Mouse (Mus musculus): ENCODE measurements around the gene 4931423N10Rik. TPM values are rescaled to one million over a fixed set of nuclear protein-coding genes. Genes with fewer than 3 reads are reported as not detected.
"Not testable (repeated sequence)": the region's sequence is repeated elsewhere in the genome, so short reads cannot be mapped to it uniquely, and the experiment has no call there.

Gene 4931423N10Rik
- not detected in 2 replicates for polyA plus RNA-seq (2012)

GRCm38 (mm10) chr2:23207070-23207526 is at the start of gene 4931423N10Rik:
Gene 4931423N10Rik, plus strand, starts transcription at chr2:23207476.
- Histone ChIP-seq H3K4me1 (ENCODE audit: control insufficient read depth) (no peaks in the 10 kb centered on the region), H3K36me3 (ENCODE audit: control insufficient read depth) (no peaks in the 10 kb centered on the region), H3K27me3 (ENCODE audit: control insufficient read depth) (no peaks in the 10 kb centered on the region), H3K9me3 (ENCODE audit: control insufficient read depth, low read length) (no peaks in the 10 kb centered on the region), H3K4me3 (replicated peaks) (no peak within 1 kb of the TSS)
- TF ChIP-seq GATA1 (IDR thresholded peaks at IDR 0.05; ENCODE audit: low read length) (no peak), TAL1 (IDR thresholded peaks at IDR 0.05; ENCODE audit: low read length) (no peak)

- Histone ChIP-seq H3K27me3 (ENCODE audit: control insufficient read depth) (no peaks in the 10 kb centered on the region), H3K36me3 (ENCODE audit: control insufficient read depth) (peaks cover 91% of the 10 kb centered on the region)
These were observed 35.0 kb upstream of the 4931423N10Rik start for GRCm38 (mm10) chr2:23172305-23172704.

GRCm38 (mm10) chr2:23194366-23194765 is 12.9 kb upstream of the 4931423N10Rik start:
- TF ChIP-seq GATA1 (IDR thresholded peaks at IDR 0.05; ENCODE audit: low read length) (no peak), TAL1 (IDR thresholded peaks at IDR 0.05; ENCODE audit: low read length) (no peak)

More at GRCm38 (mm10) chr2:23172305-23172704, 35.0 kb upstream of the 4931423N10Rik start:
- Histone ChIP-seq H3K9me3 (ENCODE audit: control insufficient read depth, low read length) (no peaks in the 10 kb centered on the region), H3K4me1 (ENCODE audit: control insufficient read depth) (no peaks in the 10 kb centered on the region), H3K4me3 (replicated peaks) (no peak overlapping the region)
- TF ChIP-seq TAL1 (IDR thresholded peaks at IDR 0.05; ENCODE audit: low read length) (no peak), GATA1 (IDR thresholded peaks at IDR 0.05; ENCODE audit: low read length) (no peak)

DNA sequence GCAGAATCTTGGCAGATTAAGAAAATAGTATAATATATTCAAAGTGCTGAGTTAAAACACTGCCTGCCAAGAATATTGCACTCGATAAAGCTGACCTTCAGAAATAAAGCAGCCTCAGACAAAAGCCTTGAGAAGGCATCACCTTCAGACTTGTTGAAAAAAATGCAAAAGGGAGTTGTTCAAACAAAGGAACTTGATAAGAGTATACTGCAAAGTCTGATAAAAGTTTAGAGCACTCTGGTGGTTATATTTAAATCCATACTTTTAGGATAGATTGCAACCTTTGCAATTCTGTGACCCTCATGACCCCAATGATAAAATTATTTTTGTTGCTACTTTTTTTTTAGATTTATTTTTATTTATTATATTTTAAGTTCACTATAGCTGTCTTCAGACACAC is 6.2 kb upstream of the 4931423N10Rik start:
- no peak overlapping the region for H3K4me3 ChIP-seq (replicated peaks)
- H3K36me3 ChIP-seq (ENCODE audit: control insufficient read depth) = peaks cover 40% of the 10 kb centered on the region
- H3K9me3 ChIP-seq (ENCODE audit: control insufficient read depth, low read length) = no peaks in the 10 kb centered on the region
- TF ChIP-seq TAL1 (IDR thresholded peaks at IDR 0.05; ENCODE audit: low read length) = no peak
- no peak for TF ChIP-seq GATA1 (IDR thresholded peaks at IDR 0.05; ENCODE audit: low read length)
- H3K27me3 ChIP-seq (ENCODE audit: control insufficient read depth) = no peaks in the 10 kb centered on the region
- H3K4me1 ChIP-seq (ENCODE audit: control insufficient read depth) = peaks cover 2% of the 10 kb centered on the region; the same call in 1 of the 2 replicates

More at GRCm38 (mm10) chr2:23194366-23194765, 12.9 kb upstream of the 4931423N10Rik start:
- Histone ChIP-seq H3K36me3 (ENCODE audit: control insufficient read depth) (peaks cover 91% of the 10 kb centered on the region), H3K27me3 (ENCODE audit: control insufficient read depth) (no peaks in the 10 kb centered on the region), H3K9me3 (ENCODE audit: control insufficient read depth, low read length) (no peaks in the 10 kb centered on the region), H3K4me1 (ENCODE audit: control insufficient read depth) (no peaks in the 10 kb centered on the region), H3K4me3 (replicated peaks) (no peak overlapping the region)

- Histone ChIP-seq H3K4me1 (ENCODE audit: control insufficient read depth) (peaks cover 2% of the 10 kb centered on the region; the same call in 1 of the 2 replicates), H3K4me3 (replicated peaks) (no peak overlapping the region), H3K36me3 (ENCODE audit: control insufficient read depth) (peaks cover 23% of the 10 kb centered on the region), H3K27me3 (ENCODE audit: control insufficient read depth) (no peaks in the 10 kb centered on the region), H3K9me3 (ENCODE audit: control insufficient read depth, low read length) (no peaks in the 10 kb centered on the region)
- TF ChIP-seq TAL1 (IDR thresholded peaks at IDR 0.05; ENCODE audit: low read length) = no peak
- TF ChIP-seq GATA1 (IDR thresholded peaks at IDR 0.05; ENCODE audit: low read length) = no peak
These were observed 4.2 kb upstream of the 4931423N10Rik start for GRCm38 (mm10) chr2:23202900-23203670.

- no peaks in the 10 kb centered on the region for H3K9me3 ChIP-seq (ENCODE audit: control insufficient read depth, low read length)
- no peaks in the 10 kb centered on the region for H3K36me3 ChIP-seq (ENCODE audit: control insufficient read depth)
- TF ChIP-seq GATA1 (IDR thresholded peaks at IDR 0.05; ENCODE audit: low read length) = no peak
- TF ChIP-seq TAL1 (IDR thresholded peaks at IDR 0.05; ENCODE audit: low read length) = no peak
- H3K4me3 ChIP-seq (replicated peaks) = no peak overlapping the region
- H3K27me3 ChIP-seq (ENCODE audit: control insufficient read depth) = no peaks in the 10 kb centered on the region
- H3K4me1 ChIP-seq (ENCODE audit: control insufficient read depth) = no peaks in the 10 kb centered on the region
These were observed 6.4 kb downstream of the 4931423N10Rik start for GRCm38 (mm10) chr2:23213661-23214060.

DNA sequence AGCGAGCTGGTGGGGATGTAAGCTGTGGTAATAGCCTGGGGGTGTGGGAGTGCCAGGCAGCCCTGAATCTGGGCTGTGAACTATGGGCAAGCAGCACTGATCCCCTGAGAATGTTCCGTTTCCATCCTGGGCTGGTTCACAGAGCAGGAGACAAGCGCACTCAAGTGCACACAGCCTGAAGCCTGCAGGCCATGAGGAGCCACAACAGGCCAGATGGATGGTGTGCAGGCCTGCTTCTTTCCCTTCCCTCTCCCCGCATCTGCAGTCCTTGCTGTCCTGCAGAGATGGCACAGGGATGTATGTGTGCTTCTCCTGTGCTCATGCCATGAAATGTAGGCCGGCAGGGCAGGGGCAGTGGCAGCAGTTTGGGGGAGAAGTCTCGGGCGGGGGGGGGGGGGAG is 17.9 kb downstream of the 4931423N10Rik start:
- no peak overlapping the region for H3K4me3 ChIP-seq (replicated peaks)
- TF ChIP-seq TAL1 (IDR thresholded peaks at IDR 0.05; ENCODE audit: low read length) = no peak
- TF ChIP-seq GATA1 (IDR thresholded peaks at IDR 0.05; ENCODE audit: low read length) = no peak
- no peaks in the 10 kb centered on the region for H3K27me3 ChIP-seq (ENCODE audit: control insufficient read depth)
- no peaks in the 10 kb centered on the region for H3K9me3 ChIP-seq (ENCODE audit: control insufficient read depth, low read length)
- no peaks in the 10 kb centered on the region for H3K4me1 ChIP-seq (ENCODE audit: control insufficient read depth)
- no peaks in the 10 kb centered on the region for H3K36me3 ChIP-seq (ENCODE audit: control insufficient read depth)

DNA sequence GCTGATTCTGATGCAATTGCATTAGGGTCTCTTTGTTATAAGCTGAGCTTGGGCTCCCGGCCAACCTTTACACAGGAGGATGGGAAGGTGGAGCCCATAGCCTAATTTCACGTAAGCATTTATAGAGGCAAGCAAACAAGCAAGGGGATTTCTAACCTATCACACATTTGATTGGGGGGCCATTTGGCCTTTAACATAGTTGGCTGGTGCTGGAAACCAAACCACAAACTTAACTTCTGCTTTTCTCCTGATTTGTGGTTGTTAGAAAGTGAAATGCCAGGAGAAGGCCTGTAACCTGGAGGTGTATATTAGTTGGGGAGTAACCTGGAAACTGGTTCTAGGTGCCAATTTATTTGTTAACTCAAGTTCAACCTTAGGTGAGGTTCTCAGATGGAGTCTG is 21.2 kb downstream of the 4931423N10Rik start:
- H3K27me3 ChIP-seq (ENCODE audit: control insufficient read depth) = peaks cover 17% of the 10 kb centered on the region
- no peak for TF ChIP-seq TAL1 (IDR thresholded peaks at IDR 0.05; ENCODE audit: low read length)
- TF ChIP-seq GATA1 (IDR thresholded peaks at IDR 0.05; ENCODE audit: low read length) = no peak
- no peaks in the 10 kb centered on the region for H3K4me1 ChIP-seq (ENCODE audit: control insufficient read depth)
- no peaks in the 10 kb centered on the region for H3K36me3 ChIP-seq (ENCODE audit: control insufficient read depth)
- H3K4me3 ChIP-seq (replicated peaks) = no peak overlapping the region
- no peaks in the 10 kb centered on the region for H3K9me3 ChIP-seq (ENCODE audit: control insufficient read depth, low read length)

DNA sequence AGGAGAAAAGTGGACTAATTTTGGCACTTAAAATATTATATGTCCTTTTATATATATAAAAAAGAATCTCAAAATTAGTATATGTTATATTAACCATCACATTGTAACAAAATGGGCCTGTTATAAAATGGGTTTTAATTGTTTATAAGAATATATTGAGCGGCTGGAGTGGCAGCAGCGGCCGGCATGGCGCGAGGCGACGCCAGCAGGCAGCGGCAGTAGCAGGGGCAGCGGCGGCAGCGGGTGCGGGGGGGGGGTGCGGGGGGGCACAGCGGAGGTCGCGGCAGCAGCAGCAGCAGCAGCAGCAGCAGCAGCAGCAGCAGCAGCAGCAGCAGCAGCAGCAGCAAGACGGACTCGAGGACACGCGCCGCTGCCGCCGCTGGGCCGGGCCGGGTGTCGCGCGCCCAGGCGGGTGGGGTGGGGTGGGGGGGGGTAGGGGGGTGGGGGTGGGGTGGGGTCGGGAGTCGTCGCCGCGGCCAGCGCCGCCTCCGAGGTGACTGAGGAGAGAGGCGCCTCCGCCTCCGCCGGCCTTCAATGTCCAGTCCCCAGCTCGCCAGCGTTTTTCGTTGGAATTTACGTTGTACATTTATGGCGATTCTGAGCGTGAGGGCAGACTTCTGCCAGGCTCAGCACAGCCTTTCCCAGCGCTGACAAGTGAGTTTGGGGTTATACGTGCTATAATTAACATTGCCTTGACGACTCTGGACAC is 26.9 kb downstream of the 4931423N10Rik start:
- Histone ChIP-seq H3K4me3 (replicated peaks) (no peak overlapping the region), H3K27me3 (ENCODE audit: control insufficient read depth) (peaks cover 47% of the 10 kb centered on the region), H3K4me1 (ENCODE audit: control insufficient read depth) (no peaks in the 10 kb centered on the region), H3K9me3 (ENCODE audit: control insufficient read depth, low read length) (no peaks in the 10 kb centered on the region), H3K36me3 (ENCODE audit: control insufficient read depth) (no peaks in the 10 kb centered on the region)
- TF ChIP-seq TAL1 (IDR thresholded peaks at IDR 0.05; ENCODE audit: low read length) (no peak), GATA1 (IDR thresholded peaks at IDR 0.05; ENCODE audit: low read length) (no peak)

- peaks cover 14% of the 10 kb centered on the region; the same call in 1 of the 2 replicates for H3K9me3 ChIP-seq (ENCODE audit: control insufficient read depth, low read length)
- not testable (repeated sequence) for H3K27me3 ChIP-seq (ENCODE audit: control insufficient read depth); H3K36me3 ChIP-seq (ENCODE audit: control insufficient read depth); H3K4me1 ChIP-seq (ENCODE audit: control insufficient read depth); H3K4me3 ChIP-seq (replicated peaks)
These were observed 83.7 kb downstream of the 4931423N10Rik start for GRCm38 (mm10) chr2:23290991-23291390.

Data from erythroblast, embryonic 14.5 days (primary cell).